Mouse (Mus musculus) left cerebral cortex, postnatal 14 days (tissue): ENCODE measurements around the gene Tgfbr3. TPM values are rescaled to one million over a fixed set of nuclear protein-coding genes. Genes with fewer than 3 reads are reported as not detected.

Experiments
- DNase-seq, 2 experiments: peaks; one replicate each; pipeline ENCODE4 v3.0.0; 2021 to 2022; ENCODE audit warnings: low spot score in 2 of 2, mixed read lengths in 1 of 2
- intact Hi-C: fragments of 180-260 bp; cut with DNase I; formaldehyde crosslinking; loops from one replicate; pipeline ENCODE4 v1.15.1; 2025
- total RNA-seq, 2 experiments: library from RNA; stranded (reverse); gene quantifications; 2 replicates each; pipeline ENCODE4 v1.2.3; 2021

The Tgfbr3 gene
- total RNA-seq, 2 experiments from 2014 or later: 9.3 TPM

GRCm38 (mm10) chr5:107139800-107140651, 149.4 kb downstream of the Tgfbr3 start:
- no peak for DNase-seq
- intact Hi-C loops: no loop called here

- intact Hi-C loops: no loop called here
- no peak for DNase-seq
Observed at GRCm38 (mm10) chr5:107133336-107133735, 156.1 kb downstream of the Tgfbr3 start.

GRCm38 (mm10) chr5:107132231-107132630, 157.2 kb downstream of the Tgfbr3 start:
- intact Hi-C loops: no loop called here
- no peak for DNase-seq

- DNase-seq: no peak
- intact Hi-C loops: no loop called here
Observed at GRCm38 (mm10) chr5:107129304-107129703, 160.1 kb downstream of the Tgfbr3 start.

- peak; percentile 18 to 37 for DNase-seq
- intact Hi-C loops: no loop called here
Observed at GRCm38 (mm10) chr5:107126561-107126960, 162.9 kb downstream of the Tgfbr3 start.

- no peak for DNase-seq
- intact Hi-C loops: no loop called here
Observed at GRCm38 (mm10) chr5:107125131-107125530, 164.3 kb downstream of the Tgfbr3 start.

- intact Hi-C loops: no loop called here
- no peak for DNase-seq
Observed at GRCm38 (mm10) chr5:107124531-107124930, 164.9 kb downstream of the Tgfbr3 start.

- intact Hi-C loops: no loop called here
Observed at GRCm38 (mm10) chr5:107122622-107123021, 166.8 kb downstream of the Tgfbr3 start.

GRCm38 (mm10) chr5:107121086-107121485, 168.3 kb downstream of the Tgfbr3 start:
- intact Hi-C loops: no loop called here
- no peak for DNase-seq

More at GRCm38 (mm10) chr5:107122622-107123021, 166.8 kb downstream of the Tgfbr3 start:
- no peak for DNase-seq

GRCm38 (mm10) chr5:107120624-107121023, 168.8 kb downstream of the Tgfbr3 start:
- DNase-seq: no peak
- intact Hi-C loops: no loop called here

GRCm38 (mm10) chr5:107119896-107120295, 169.5 kb downstream of the Tgfbr3 start:
- intact Hi-C loops: no loop called here
- no peak for DNase-seq

- intact Hi-C loops: no loop called here
- DNase-seq: no peak
Observed at GRCm38 (mm10) chr5:107116821-107117220, 172.6 kb downstream of the Tgfbr3 start.

- DNase-seq: no peak
- intact Hi-C loops: no loop called here
Observed at GRCm38 (mm10) chr5:107112656-107113275, 176.7 kb downstream of the Tgfbr3 start.

GRCm38 (mm10) chr5:107111802-107112201, 177.6 kb downstream of the Tgfbr3 start:
- DNase-seq: no peak
- intact Hi-C loops: no loop called here

- peak; percentile 45 to 69 for DNase-seq
- intact Hi-C loops: no loop called here
Observed at GRCm38 (mm10) chr5:107110880-107111520, 178.4 kb downstream of the Tgfbr3 start.

- intact Hi-C loops: no loop called here
- no peak for DNase-seq
Observed at GRCm38 (mm10) chr5:107110089-107110879, 179.1 kb downstream of the Tgfbr3 start.

- DNase-seq: no peak
- intact Hi-C loops: no loop called here
Observed at GRCm38 (mm10) chr5:107109416-107109815, 180.0 kb downstream of the Tgfbr3 start.

- intact Hi-C loops: no loop called here
- no peak for DNase-seq
Observed at GRCm38 (mm10) chr5:107106793-107107192, 182.6 kb downstream of the Tgfbr3 start.

GRCm38 (mm10) chr5:107106139-107106538, 183.3 kb downstream of the Tgfbr3 start:
- no peak for DNase-seq
- intact Hi-C loops: no loop called here

- intact Hi-C loops: no loop called here
- no peak for DNase-seq
Observed at GRCm38 (mm10) chr5:107103591-107103990, 185.8 kb downstream of the Tgfbr3 start.
